Mouse (Mus musculus) kidney, adult 18-20 months (tissue): Measurements from ENCODE around the gene Arpc5l.
A peak's percentile ranks its signal among the peaks of the same experiment; 100 is the strongest.

Experiments used
- DNase-seq: peaks from one replicate; pipeline ENCODE4 v3.0.0; 2021

Arpc5l gene

DNA sequence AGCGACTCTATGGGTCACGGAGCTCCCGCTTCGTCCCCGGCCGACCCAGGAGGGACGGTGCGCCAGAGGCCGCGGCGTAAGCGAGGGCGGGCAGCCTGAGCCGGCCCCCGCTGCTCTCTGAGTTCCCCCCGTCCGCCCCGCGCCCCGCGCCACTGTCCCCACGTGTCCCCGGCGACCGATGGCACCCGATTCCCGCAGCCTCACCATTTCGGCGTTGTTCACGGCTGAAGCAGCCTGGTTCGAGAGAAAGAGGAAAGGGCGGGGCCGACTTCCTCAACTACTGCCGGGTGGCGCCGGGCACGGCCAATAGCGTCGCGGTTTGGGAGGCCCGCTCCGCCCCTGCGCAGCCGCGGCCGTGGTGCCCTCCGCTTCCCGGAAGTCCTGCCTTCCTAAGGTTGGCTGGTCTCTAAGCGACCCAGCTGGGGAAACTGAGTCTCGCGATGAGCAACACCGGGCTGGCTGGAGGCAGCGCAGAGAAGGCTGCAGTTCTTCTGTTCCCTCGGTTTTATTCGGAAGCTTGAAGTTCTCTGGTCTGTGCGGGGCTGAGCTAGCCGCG is at the start of gene Arpc5l:
Gene Arpc5l (plus strand): TSS at position 469 of the 556 bp plus-strand sequence.
- DNase-seq, result peak; percentile 92

DNA sequence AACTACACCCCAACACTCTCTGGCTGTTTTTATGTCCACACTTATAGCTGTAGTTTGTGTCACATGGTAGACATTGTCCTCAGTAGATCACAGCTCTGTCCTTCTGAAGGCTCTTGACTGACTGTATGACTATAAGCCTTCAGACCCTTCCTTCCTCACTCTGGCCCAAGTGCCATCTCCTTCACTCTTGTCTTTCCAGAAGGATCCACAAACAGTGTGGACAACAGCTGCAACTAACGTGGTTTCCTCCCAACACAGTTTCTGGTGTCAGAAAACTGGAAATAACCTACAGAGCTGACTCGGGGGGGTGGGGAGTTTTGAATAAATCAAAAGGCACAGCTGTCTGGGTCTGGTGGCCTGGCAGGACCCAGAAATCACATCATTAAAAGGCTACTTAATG is 49.1 kb upstream of the Arpc5l start:
- DNase-seq, result no peak

- no peak for DNase-seq
Measured at GRCm38 (mm10) chr2:38957671-38958223, 47.4 kb upstream of the Arpc5l start.

DNA sequence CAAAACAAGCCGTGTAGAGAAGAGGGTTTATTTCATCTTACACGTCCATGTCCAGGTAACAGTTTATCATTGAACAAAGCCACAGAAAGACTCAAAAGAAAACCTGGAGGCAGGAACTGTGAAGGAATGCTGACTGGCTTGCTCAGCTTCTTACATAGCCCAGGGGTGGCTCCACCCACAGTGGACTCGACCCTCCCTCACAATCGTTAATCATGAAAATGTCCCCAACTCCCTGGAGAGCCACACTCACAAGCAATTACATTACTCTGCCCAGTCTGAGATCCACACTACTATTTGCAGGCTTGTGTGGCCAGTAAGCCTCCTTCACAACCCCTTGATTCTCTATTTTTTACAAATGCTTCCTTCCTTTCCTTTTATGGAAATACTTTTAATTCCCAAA is 41.0 kb upstream of the Arpc5l start:
- DNase-seq, result no peak

DNA sequence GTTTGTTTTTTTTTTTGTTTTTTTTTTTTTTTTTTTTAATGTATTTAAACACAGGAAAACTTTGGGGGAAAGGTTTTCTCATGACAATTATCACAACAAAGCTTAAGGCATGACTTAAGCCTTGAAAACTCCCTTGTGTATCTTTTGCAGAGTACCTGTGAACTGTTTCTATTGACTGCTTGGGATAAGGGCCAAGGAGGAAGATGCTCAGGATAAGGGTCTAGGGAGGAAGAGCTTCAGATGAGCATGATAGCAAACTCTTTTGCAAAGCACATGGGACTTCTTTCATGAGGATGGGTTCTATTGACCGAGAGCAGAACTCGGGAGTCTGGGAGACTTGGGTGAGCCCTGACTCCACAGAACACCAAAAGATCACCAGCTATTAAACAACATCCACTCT is 35.5 kb upstream of the Arpc5l start:
- no peak for DNase-seq

DNA sequence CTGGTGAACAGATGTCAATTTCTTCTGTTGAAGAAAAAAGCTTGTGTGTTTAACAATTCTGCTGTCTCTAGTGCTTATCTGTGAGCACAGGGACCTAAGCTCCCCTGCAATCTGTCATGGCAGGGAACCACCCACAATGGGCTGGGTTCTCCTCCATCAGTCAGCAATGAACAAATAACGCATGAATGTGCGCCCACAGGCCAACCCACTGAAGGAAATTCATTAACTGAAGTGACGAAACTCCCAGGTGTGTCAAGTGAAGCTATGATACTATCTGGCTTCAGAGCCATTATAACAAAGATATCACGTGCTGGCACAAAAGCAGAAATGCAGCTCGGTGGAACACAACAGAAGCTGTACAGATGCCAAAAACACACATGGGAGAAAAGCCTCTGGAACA is 35.1 kb upstream of the Arpc5l start:
- DNase-seq, result no peak

- DNase-seq, result no peak
Measured at GRCm38 (mm10) chr2:38973223-38973622, 31.9 kb upstream of the Arpc5l start.

- no peak for DNase-seq
Measured at GRCm38 (mm10) chr2:38973701-38974100, 31.4 kb upstream of the Arpc5l start.

DNA sequence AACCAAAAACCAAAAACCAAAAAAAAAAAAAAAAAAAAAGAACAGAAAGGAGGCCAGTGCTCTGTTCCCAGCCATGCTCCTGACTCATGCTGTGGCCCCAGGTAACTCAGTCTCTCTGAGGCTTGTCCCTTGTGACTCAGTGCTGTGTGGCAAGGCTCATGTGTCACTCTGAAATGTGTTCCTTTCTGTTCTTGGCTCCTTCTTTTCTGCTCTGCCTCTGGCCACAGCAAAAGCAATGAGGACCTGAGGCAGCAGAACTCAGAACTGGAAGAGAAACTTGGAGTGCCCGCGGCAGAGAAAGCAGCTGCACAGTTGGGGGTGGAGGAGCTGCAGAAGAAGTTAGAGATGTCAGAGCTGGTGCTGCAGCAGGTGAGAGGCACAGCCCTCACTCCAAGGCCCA is 31.0 kb upstream of the Arpc5l start:
- no peak for DNase-seq

- no peak for DNase-seq
Measured at GRCm38 (mm10) chr2:38975181-38975580, 30.0 kb upstream of the Arpc5l start.

GRCm38 (mm10) chr2:38975941-38976805 is 29.0 kb upstream of the Arpc5l start:
- DNase-seq, result no peak

- DNase-seq, result no peak
Measured at GRCm38 (mm10) chr2:38977837-38978236, 27.3 kb upstream of the Arpc5l start.

- DNase-seq, result no peak
Measured at GRCm38 (mm10) chr2:38983456-38983855, 21.7 kb upstream of the Arpc5l start.

DNA sequence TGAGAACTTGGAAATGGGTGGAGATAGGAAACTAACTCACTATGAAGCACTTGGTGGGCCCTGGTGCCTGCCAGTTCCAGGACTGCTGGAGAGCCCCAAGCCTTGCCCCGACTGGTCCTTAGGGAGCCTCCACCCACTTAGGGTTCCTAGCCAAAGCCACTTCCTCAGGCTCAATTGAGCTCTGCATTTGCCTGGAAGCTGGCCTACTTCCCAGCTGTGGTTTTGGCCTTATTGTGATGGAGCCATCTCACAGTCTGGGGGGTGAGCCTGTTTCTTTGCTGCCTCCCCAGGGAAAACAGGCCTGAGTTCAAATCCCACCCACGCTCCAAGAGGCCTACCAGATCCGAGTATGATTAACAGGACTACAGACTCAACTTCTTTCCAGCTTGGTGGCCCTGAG is 18.6 kb upstream of the Arpc5l start:
- no peak for DNase-seq

GRCm38 (mm10) chr2:38987371-38987770 is 17.8 kb upstream of the Arpc5l start:
- DNase-seq, result no peak

- DNase-seq, result no peak
Measured at GRCm38 (mm10) chr2:38987803-38988510, 17.2 kb upstream of the Arpc5l start.

DNA sequence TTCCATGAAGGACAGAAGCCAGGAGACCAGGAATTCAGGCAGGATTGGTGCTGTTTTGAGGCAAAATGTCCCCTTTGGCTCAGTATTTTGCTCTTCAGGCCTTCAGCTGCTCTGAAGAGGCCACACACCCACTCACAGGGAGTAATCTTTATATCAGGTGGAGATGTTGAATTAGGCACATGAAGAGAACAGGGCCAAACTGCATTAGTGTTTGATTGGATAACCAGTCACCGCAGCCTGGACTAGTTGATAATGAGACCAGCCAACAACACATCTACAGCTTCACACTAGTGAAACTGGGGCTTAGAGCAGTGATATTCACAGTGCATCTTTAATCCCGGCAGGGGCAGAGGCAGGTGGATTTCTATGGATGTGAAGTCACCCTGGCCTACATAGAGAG is 16.2 kb upstream of the Arpc5l start:
- DNase-seq, result no peak

DNA sequence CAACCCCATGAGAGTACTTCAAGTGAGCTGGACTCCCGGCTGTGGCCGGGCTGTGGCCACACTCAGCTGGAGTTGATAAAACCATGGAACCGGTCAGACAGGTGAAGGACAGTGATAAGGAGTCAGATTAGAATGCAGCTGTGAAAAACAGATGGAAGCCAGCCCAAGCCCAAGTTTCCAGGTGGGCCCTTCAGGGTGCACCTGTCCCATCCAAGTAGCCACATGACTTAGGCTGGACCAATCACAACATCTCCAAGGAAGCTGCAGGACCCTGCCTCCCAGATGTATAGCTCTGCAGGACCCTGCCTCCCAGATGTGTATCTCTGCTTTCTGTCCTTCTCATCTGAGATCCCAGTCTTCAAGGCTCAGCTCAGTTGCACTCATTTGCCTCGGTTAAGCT is 13.1 kb upstream of the Arpc5l start:
- DNase-seq, result no peak

GRCm38 (mm10) chr2:38992452-38992851 is 12.7 kb upstream of the Arpc5l start:
- DNase-seq, result peak; percentile 24

DNA sequence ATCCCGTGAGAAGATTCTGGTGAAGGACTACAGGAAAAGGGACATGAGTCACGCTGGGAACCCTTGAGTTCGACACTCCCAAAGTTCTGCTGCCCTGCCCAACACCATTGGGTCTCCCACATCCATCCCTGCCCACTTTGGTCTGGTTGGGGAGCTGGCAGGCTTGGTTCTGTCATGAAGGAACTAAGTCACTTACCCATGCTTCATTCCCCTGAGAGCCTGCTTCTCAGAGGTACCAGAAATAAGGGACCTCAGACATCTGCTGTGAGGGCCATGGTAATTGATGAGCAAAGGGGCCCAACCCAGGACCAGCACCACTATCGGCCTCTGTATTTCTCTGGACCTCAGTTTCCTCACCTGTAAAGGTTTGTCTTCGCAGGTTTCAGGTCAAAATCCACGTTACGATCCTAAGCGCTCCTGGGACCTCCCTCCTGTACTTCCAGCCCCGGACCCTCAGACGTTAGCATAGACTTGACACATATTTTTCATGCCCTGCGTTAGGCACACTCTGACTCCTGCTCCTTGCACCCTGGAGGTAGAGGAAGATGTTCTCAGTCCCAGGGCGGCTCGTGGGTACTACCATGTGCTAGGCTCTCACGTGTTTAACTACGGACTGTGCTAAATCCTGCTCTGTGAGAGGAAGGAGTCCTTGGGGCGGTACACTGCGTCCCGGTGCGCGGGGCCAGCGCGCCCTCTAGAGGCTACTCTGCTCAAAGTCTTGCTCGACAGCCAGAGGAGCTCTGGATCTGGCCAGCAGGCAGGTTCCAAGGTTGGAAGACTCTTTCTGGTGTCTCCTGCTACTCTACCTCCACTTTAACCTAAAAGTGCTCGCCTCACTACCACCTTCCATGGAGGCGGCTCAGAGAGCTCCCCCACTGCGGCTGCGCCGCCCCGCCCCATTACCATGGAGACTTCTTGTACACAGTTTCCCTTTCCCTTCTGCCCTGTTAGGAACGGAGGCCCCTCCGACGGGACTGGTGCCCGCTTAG is 7.5 kb upstream of the Arpc5l start, which contains the start of gene Wdr38:
Gene Wdr38 (plus strand): TSS at position 91 of the 989 bp plus-strand sequence.
- DNase-seq, result peak; percentile 92

DNA sequence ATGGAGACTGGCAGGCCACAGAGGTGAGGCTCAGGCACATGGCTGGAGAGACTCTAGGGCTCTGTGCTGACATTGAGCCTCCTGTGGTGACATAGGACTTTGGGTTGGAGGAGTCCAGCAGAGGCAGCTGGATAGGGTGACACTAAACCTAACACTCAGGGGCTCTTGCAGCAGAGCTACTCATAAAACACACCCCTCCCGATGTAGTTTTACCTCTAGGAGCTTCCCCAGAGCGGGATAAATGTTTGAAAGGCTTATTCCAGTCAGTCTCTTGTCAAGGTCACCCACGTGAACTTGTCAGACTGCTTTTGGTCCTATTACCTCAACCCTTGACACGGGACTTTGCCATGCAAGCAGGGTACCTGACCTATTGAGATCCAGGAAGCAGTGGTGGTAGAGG is 5.8 kb upstream of the Arpc5l start:
- DNase-seq, result no peak

GRCm38 (mm10) chr2:38999910-39000586 is 5.1 kb upstream of the Arpc5l start:
- peak; percentile 36 for DNase-seq
